Mouse (Mus musculus) spleen, embryonic (tissue): ENCODE results near the gene Ccdc149.

ENCODE experiments used
- CTCF ChIA-PET: fragments of 350-600 bp; sonication (Branson Sonifier 250); formaldehyde crosslinking; loops from one replicate; lab custom pipeline; 2022; lab: Charles Lee

The Ccdc149 gene

GRCm38 (mm10) chr5:52449187-52449586 is 22.1 kb downstream of the Ccdc149 start:
- CTCF ChIA-PET, result no interaction called here

DNA sequence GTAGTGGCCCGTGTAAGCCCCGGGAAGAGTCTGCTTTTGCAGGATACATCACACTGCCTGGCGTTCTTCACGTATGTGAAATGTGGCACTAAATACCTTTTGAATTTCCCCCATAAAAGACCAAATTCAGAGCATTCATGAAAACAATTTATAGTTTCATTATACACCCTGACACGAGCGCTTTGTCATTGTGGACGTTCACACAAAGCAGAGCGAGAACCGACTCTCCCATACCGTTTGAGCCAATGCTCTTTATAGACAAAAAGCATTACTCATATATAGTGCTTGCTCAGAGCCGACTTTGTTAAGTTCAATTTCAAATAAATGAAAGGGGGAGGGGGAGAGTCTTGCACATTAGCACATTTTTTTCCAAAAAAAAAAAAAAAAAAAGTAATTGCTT is 31.0 kb downstream of the Ccdc149 start:
- CTCF ChIA-PET, result no interaction called here

GRCm38 (mm10) chr5:52438946-52439345 is 32.4 kb downstream of the Ccdc149 start:
- CTCF ChIA-PET, result no interaction called here

DNA sequence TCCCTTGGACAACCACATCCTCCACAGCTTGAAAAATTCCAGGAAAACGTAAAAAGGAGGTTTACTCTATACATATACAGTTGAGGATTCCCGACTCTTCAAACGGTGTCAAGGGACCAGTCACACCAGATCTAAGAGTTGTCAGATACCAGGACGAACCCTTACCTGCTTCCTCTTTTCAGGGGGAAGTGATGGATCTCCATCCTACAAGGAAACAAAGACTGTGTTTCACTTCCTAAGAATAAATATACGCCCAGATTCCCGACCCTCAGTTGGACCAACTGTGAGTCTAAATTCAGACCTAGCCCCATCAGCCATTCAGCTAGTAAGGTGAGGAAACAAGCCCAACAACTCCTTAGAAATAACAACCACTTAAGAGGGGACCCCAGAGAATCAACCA is 35.8 kb downstream of the Ccdc149 start:
- CTCF ChIA-PET, result no interaction called here

- CTCF ChIA-PET, result no interaction called here
These were observed 40.0 kb downstream of the Ccdc149 start for GRCm38 (mm10) chr5:52431276-52431844.

DNA sequence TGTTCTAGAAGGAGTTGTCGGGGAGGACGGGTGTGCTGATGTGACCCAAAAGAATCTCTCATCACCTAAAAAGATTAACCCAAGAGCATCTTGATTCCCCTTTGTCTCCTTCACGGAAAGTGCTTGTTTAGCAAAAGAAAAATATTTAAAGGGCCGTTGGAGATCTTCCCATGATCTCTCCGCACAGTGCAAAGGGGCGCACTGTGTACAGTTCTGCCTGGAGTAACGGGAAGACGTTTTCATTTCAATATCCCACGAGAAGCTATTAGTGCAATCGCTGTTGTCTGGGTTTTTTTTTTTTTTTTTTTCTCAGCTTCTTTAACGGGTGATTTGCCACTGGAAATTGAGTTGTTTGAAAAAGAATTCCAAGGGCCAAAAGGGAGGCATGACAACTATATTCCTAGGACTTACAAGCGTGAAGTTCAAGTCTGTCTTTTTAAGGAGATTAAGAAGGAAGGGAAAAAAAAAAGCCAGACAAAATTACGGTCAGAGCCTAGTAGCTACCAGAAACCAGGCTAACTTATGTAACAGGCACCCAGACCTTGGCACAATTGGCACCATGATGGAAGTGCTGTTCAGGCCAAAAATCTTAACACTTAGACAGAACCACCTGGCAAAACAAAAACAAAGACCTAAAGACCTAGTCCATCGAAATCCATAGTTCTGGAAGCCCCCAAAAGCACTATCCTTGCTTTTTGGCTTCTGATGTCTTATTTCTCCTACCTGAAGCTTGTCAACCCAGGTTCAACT is 41.4 kb downstream of the Ccdc149 start:
- CTCF ChIA-PET, result interaction anchor here (0.5 kb wide), 1 partner anchor 69 kb away, joined by 3 read pairs; no protein-coding TSS in a partner anchor

- CTCF ChIA-PET, result no interaction called here
These were observed 42.7 kb downstream of the Ccdc149 start for GRCm38 (mm10) chr5:52428613-52429012.

DNA sequence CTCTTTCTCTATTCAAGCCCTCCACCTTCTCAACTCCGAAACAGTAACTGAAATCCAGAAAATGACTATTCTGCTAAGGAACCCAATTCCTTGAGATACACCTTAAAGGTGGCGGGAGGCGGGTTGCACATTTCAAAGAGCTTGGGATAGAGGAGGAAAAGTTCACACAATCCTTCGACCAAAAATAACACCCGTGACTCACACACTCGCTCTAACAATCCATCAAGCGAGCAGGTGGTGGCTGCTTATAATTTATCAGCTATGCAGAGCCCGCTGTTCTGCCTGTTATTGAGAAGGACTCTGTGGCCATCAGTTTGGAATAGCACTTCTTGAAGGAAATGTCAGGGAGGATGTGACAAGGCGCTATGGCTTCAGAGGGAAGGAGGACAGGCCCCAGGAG is 45.5 kb downstream of the Ccdc149 start:
- CTCF ChIA-PET, result no interaction called here

GRCm38 (mm10) chr5:52423893-52424292 is 47.4 kb downstream of the Ccdc149 start:
- CTCF ChIA-PET, result no interaction called here

- CTCF ChIA-PET, result no interaction called here
These were observed 54.8 kb downstream of the Ccdc149 start for GRCm38 (mm10) chr5:52416485-52416884.

- CTCF ChIA-PET, result no interaction called here
These were observed 55.4 kb downstream of the Ccdc149 start for GRCm38 (mm10) chr5:52415917-52416316.

GRCm38 (mm10) chr5:52415193-52415592 is 56.1 kb downstream of the Ccdc149 start:
- CTCF ChIA-PET, result no interaction called here

- CTCF ChIA-PET, result no interaction called here
These were observed 59.8 kb downstream of the Ccdc149 start for GRCm38 (mm10) chr5:52411567-52411966.

DNA sequence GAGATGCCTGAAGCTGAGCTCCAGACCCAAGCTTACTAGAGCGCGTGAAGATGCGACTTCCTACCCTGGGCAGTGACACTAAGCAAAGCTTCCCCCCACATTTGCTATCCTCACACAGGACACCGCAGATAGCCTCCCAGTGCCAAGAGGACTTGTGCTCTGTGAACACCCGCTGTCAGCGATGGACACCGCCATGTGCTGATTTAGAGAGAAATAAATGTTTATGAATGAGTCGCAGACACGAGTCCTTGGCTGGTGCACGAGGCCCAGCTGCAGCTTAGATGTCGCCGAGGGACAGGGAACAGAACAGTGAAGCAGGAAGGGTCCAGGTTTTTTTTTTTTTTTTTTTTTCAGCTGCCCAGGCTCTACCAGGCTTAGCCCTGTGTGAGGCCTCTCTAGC is 61.1 kb downstream of the Ccdc149 start:
- CTCF ChIA-PET, result no interaction called here

GRCm38 (mm10) chr5:52408668-52409315 is 62.5 kb downstream of the Ccdc149 start:
- CTCF ChIA-PET, result no interaction called here

DNA sequence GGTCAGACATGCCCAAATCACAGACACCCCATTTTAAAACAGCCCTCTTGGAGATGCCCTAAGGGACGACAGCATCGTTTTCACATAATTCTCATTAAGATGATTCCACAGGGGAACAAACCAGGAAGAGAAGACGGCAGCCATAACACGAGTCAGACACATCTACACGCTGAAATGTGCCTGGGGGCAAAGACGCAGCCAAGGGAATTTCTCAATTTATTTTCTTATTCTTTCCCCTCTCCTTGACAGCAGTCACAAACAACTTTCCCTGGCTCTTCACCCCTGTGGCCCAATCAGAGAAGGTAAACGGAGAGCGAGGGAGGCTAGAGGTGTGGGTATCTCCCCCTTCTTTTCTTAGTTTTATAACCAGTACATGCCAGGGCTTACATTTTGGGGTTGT is 66.9 kb downstream of the Ccdc149 start:
- CTCF ChIA-PET, result no interaction called here

DNA sequence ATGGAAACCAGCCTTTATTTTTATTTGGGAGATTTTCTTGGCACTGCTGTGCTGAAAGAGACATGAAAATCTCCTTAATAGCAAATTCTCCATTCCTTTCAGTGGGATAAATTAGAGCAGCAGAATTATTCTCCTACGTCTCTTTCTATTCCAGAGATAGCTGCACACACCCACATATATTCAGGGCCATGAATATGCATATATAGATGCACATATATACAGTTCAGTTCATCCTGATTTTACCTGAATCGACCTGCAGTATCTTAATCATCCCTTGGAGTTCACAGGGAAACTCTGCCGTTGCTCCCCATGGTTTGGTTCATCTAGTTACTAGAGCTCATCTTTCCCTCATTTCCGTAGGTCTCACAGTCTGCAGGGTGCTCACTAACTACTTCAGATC is 77.6 kb downstream of the Ccdc149 start:
- CTCF ChIA-PET, result no interaction called here

GRCm38 (mm10) chr5:52391471-52391870 is 79.8 kb downstream of the Ccdc149 start:
- CTCF ChIA-PET, result no interaction called here

- CTCF ChIA-PET, result no interaction called here
These were observed 80.9 kb downstream of the Ccdc149 start for GRCm38 (mm10) chr5:52390381-52390780.

DNA sequence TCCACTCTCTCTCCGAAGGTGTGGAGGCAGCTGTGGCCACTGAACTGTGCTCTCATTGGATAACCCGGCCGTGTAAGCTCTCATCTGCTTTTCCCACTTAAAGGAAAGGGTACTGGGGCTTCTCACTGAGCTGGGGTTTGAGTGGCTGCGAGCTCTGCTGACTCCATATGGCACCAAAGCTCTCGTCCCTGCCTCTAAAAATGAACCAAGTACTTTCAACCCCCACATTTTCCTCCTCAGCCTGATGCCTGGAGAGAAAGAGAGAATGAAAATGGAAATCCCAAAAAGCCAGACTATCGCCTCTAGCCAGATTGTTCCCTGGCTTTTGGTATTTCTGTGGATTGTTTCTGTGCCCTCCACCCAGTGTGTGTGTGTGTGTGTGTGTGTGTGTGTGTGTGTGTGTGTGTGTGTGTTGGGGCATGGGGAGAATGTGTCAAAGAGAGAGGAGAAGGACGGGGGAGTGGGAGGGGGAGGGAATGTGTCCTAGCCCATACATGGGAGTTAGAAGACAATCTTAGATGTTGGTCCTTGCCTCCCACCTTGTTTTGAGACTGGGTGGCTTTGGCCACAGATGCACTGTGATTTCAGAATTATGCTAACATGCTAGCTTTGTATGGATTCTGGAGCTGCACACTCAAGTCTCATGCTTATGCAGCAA is 83.1 kb downstream of the Ccdc149 start:
- CTCF ChIA-PET, result no interaction called here

DNA sequence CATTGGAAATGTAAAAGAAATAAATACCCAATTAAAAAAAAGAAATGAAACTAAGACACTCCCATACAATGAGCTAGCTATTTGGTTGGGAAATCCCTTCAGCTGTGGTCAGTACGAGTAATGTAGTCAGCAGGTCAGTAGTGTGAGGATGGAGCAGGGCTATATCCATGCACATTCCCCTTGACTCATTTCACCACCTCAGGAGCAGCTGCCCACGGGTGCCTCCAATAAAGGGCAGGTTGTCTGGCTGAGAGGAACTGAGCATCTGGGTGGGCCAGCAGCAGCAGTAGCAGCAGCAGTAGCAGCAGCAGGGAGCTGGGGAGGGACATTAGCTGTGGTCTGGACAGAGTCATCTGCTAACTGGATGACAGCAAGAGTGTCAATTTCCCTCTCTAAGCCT is 85.3 kb downstream of the Ccdc149 start:
- CTCF ChIA-PET, result no interaction called here

DNA sequence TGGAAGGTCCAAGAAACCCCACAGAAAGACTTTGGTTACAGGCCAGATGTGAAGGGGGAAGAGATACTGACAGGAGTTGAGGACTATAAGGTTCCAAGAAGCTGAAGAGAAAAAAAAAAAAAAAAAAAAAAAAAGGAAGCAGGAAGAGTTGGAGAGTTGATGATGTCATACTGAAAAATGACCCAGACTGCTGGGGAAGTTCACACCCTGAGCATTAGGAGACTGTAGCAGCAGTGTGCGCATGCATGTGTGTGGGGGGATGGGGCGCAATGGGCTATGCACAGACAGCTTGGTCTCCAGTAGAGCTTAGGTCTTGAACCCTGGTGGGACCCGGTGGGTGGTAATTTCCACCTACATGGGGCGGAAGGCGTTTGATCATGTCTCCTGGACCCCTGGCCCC is 87.6 kb downstream of the Ccdc149 start:
- CTCF ChIA-PET, result no interaction called here

DNA sequence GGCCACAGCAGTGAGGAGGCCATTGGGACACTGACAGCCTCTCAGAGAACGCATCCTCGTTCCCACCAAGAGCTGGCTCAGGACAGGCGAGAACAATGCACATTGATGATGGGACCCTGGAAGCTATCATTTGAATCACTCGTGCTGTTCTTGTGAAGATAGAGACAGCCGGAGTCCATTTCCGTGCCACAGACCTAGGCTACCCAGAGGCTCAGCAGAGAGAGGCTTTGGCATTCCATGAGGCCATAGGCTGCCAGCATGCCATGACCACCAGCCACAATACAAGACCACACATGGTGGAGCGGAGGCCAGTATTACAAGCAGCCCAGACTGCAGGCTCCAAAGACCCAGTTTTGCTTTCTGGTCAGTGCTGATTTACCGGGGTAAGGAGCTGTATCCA is 88.5 kb downstream of the Ccdc149 start:
- CTCF ChIA-PET, result no interaction called here
